Mouse (Mus musculus) c-Kit-positive CD71-negative TER-119-negative erythroid progenitor cells, embryonic 14.5 days (primary cell): ENCODE data around the gene Olfr857.
"Not testable (repeated sequence)": the region's sequence is repeated elsewhere in the genome, so short reads cannot be mapped to it uniquely, and the experiment has no call there.

Experiments used
- DNase-seq: peaks from one replicate; pipeline ENCODE4 v3.0.0-alpha.2; 2013; ENCODE audit warnings: low read depth

The Olfr857 gene

DNA sequence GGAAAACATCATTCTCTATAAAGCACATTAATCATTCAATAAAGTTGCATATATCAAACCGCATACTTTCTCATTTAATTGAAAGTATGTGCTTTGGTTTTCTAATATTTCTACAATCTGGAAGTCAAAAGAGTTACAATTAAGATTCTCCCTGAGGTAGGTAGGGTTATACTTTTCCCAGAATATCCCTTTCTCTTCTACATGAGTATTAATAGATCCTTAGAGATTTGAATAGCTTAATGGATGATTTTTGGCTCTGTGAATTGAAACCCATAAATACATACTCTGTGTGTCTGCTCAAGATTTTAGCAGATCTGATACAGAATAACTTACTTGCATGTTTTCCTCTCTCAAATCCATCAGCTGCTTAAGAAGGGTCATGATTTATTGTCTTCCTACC is at the start of gene Olfr857:
Olfr857 (plus strand) TSS at position 301 of the 400 bp plus-strand sequence.
- DNase-seq = no peak

GRCm38 (mm10) chr9:19690281-19690680 is 19.0 kb upstream of the Olfr857 start:
- no peak for DNase-seq

DNA sequence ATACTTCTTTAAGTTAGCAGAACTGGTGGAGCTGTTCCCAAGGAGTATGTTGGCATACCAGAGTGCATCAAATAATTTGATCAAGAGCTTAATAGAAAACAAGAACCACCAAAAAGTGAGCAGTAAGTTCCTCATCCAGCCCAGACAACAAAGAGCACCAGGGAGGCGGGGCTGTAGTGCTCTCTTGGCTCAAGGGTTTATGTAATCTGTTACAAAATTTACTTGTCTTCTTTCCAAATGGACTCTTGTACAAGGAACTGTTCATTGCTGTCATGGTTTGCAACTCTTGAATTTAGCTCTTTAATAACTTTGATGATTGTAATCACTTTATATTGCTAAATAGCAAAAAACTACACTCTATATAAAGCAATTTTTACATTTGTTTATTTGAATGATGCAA is 17.8 kb upstream of the Olfr857 start:
- no peak for DNase-seq

GRCm38 (mm10) chr9:19692430-19692829 is 16.8 kb upstream of the Olfr857 start:
- DNase-seq = no peak

- not testable (repeated sequence) for DNase-seq
Measured at GRCm38 (mm10) chr9:19694285-19694684, 14.9 kb upstream of the Olfr857 start.

DNA sequence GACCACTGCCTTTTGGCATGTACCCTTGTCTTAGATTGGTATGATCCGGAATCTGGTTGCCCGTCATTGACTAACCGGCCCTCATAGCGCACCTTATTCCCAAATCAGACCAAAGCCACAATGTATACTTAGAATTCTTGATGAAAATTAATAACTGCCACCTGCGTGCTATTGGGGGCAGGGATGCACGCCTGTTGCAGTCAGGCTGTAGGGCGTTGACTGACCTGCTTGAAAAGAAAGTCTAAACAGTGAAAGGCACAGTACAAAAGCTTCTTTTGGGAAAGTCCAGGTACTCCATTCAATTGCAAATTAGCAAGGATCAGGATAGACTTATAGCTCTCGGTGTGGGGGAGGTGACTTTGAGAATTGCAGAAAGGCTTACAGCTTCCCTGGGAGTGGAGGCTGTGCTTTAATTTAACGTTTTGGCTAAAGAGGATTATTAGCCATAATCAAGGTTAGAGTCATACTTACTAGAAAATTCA is 14.3 kb upstream of the Olfr857 start:
- DNase-seq = not testable (repeated sequence)

- DNase-seq = not testable (repeated sequence)
Measured at GRCm38 (mm10) chr9:19704546-19704945, 4.7 kb upstream of the Olfr857 start.
